Mouse (Mus musculus): Measurements from ENCODE around the gene Irs2.

Gene Irs2

GRCm38 (mm10) chr8:11009431-11010071 lies 1.3 kb upstream of the Irs2 start:
- DNase-seq (ENCODE audit: extremely low spot score, low read depth, low spot score): no peak

DNA sequence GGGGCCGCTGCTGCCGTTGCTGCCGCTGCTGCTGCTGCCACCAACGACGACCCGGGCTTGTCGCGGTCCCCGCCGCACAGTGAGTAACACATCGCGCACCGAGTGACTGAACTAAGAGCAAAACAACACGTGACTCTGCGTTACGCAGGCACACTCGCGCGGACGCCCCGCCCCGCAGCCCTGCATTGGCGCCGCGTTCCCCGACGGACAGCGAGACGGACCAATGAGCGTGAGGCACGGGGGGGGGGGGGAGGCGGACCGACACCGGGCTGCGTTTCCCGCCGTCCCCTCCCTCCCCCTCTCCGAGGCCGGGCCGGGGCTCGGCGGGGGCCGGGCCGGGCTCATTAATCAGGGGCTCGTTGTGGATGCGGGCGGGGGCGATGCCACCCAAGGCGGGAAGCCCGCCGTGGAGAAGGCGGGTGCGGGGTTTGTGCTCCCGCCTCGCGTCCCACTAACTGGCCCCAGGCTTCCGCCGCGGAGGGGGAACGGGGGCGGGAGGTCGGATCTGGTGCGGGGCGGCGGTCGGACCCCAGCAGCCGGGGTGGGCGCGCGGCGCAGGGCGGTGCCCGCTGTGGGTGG lies 673 bp upstream of the Irs2 start:
- peak; percentile 67 for DNase-seq (ENCODE audit: extremely low spot score, low read depth, low spot score)

DNA sequence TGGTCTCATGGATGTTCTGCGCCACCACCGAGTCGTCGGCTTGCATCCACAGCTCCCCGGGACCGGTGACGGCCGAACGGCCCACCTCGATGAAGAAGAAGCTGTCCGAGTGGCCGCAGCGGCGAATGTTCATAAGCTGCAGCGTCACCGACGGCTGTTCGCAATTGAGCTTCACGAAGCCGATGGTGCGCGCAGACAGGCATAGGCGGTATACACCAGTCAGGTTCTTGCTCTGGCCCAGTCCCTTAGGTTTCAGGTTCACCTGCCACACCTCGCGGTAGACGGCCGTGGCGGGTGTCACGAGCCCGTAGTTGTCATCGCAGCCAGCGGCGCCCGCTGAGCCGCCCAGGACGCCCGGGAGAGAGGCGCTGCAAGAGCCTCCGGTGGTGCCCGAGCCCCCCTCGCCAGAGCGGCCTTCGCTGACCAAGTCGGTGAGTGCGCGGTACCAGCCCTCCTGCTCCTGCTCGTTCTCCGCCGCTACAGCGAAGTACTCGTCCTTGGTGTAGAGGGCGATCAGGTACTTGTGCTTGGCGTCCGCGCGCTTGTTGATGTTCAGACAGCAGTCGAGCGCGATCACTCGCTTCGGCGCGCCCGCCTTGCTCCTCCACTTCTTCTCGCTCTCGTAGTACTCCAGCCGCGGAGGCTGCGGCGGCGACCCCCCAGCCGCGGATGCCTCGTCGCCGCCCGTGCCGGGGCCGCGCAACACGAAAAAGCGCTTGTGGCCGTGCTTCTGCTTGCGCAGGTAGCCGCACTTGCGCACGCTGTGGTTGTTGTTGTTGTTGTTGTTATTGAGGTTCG lies 478 bp downstream of the Irs2 start:
- no peak for DNase-seq (ENCODE audit: extremely low spot score, low read depth, low spot score)

GRCm38 (mm10) chr8:11007001-11007580 lies 1.2 kb downstream of the Irs2 start:
- no peak for DNase-seq (ENCODE audit: extremely low spot score, low read depth, low spot score)

- DNase-seq (ENCODE audit: extremely low spot score, low read depth, low spot score): no peak
Observed at GRCm38 (mm10) chr8:11006276-11006630, 2.0 kb downstream of the Irs2 start.

DNA sequence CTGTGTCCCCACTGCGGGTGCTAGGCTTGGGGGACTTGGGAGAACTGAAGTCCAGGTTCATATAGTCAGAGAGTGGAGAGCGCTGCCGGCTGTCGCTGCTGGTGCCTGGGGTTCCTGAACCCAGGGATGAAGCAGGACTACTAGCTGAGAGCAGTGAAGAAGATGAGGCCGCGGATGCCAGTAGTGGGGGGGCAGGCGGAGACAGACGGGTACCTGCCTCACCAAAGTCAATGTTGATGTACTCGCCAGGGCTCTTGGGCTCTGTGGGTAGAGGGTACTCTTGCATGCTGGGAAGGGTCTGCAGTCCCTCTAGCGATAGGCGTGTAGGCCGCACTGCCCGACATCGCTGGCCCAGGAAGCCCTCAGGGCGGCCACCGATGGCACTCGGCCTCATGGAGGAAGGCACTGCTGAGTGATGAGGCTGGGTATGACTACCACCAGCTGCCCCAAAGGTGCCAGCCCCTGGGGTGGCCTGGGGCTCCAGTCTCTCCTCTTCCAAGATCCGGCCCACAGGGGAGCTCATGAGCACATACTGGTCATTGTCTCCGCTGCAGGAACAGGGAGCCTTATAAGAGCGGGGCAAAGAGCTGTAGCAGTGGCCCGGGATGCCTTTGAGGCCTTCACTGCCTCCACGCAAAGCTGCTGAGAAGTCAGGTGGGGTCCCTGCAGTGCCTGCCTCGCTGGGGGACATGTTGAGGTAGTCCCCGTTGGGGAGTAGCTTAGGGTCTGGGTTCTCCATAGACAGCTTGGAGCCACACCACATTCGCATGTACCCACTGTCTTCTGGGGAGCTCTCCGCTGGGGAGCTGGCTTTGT lies 2.6 kb downstream of the Irs2 start:
- DNase-seq (ENCODE audit: extremely low spot score, low read depth, low spot score): no peak

- no peak for DNase-seq (ENCODE audit: extremely low spot score, low read depth, low spot score)
Observed at GRCm38 (mm10) chr8:11004781-11005459, 3.3 kb downstream of the Irs2 start.

DNA sequence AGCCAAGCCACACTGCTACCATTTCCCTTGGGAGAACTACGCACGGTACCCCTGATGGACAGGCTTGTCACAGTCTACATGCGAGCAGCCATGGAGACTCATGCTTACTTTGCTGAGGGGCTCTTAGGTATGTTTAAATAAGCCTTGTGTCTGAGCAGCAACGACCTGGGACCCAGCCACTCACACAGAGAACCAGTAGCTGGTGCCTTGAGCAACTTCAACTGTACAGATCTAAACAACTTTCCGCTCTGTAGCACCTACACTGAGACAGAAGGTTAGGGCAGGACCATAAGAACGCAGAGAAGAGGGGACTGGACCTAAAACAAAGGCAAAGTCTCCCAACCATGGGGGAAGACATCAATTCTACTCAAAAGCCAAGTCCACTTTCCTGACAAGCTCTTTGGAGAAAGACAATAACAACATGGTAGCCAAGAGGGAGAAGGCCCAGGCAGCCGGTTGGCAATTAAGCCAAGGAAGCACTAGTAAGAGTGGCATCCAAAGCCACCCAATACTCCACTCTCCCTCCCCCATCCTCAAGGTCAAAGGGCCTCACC lies 4.3 kb downstream of the Irs2 start:
- no peak for DNase-seq (ENCODE audit: extremely low spot score, low read depth, low spot score)

- DNase-seq (ENCODE audit: extremely low spot score, low read depth, low spot score): no peak
Observed at GRCm38 (mm10) chr8:11003253-11003652, 5.0 kb downstream of the Irs2 start.

- no peak for DNase-seq (ENCODE audit: extremely low spot score, low read depth, low spot score)
Observed at GRCm38 (mm10) chr8:11002816-11003215, 5.4 kb downstream of the Irs2 start.

- no peak for DNase-seq (ENCODE audit: extremely low spot score, low read depth, low spot score)
Observed at GRCm38 (mm10) chr8:11001062-11001549, 7.2 kb downstream of the Irs2 start.

DNA sequence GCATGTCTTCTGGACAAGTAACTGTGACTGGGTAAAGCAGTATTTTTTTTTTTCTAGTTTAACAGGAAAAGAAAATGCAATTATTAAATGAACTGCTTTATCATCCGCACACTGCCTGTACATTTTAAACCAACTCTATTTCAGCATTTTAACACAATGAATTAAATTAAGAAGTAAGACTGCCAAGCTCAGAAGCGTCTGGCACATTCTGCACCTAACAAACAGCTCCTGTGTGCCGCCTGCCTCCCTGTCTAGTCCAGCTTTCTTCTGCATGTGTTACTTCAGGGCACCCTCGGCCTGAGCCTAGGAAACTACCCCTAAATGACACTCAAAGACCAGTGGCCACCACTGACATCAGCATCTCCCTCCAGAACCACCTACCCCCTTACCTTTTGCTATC lies 8.7 kb downstream of the Irs2 start:
- DNase-seq (ENCODE audit: extremely low spot score, low read depth, low spot score): no peak

GRCm38 (mm10) chr8:10996247-10996646 lies 12.0 kb downstream of the Irs2 start:
- DNase-seq (ENCODE audit: extremely low spot score, low read depth, low spot score): no peak

- DNase-seq (ENCODE audit: extremely low spot score, low read depth, low spot score): no peak
Observed at GRCm38 (mm10) chr8:10995756-10996155, 12.5 kb downstream of the Irs2 start.

- DNase-seq (ENCODE audit: extremely low spot score, low read depth, low spot score): no peak
Observed at GRCm38 (mm10) chr8:10994390-10994954, 13.8 kb downstream of the Irs2 start.

DNA sequence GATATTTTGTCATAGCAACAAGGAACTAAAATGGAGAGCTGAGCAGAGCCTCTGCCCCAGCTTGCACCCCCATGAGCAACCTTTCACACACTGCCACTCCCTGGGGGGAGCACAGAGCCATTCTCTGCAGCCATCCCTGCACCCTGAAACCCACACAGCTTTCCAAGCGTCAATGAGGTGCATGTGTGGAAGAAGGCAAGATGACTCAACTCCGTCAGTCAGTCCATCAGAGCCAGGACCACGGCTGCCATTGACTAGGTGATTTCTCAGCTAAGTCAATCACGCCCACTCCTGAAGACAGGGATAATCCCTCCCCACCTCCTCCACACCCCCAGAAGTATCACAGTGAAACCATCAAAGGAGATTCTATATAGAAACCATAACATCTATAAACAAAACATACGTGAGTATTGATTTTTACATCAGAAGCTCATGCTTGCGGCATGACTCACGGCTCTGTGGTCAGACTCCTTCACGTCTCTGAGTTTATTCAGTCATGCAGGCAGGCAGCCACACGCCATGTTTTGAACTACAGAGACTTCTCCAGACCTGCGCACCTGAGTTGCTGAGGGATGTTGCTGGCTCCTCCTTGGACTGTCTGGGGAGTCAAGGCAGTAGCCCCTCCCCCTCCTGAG lies 14.6 kb downstream of the Irs2 start:
- DNase-seq (ENCODE audit: extremely low spot score, low read depth, low spot score): no peak

- DNase-seq (ENCODE audit: extremely low spot score, low read depth, low spot score): no peak
Observed at GRCm38 (mm10) chr8:10992081-10992480, 16.2 kb downstream of the Irs2 start.

DNA sequence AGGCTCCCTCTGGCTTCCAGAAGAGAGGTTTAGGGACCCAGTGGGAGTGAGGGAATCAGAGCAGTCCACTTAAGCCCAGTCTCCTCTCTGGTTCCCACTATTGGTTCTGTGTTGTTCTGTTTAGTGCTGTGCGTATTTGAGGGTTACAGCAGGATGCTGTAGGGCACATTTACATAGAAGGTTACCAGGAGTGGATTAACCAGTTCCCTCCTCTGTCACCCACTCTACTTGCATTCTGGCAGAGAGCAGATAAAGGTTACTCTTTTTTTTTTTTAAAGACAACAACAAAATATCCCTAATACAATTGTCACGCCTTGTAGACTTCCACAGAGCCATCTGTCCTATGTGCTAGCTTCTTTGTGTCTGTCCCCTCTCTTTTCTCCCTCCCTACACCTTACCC lies 16.9 kb downstream of the Irs2 start:
- DNase-seq (ENCODE audit: extremely low spot score, low read depth, low spot score): no peak

GRCm38 (mm10) chr8:10990421-10991110 lies 17.7 kb downstream of the Irs2 start:
- no peak for DNase-seq (ENCODE audit: extremely low spot score, low read depth, low spot score)
